Mouse (Mus musculus): ENCODE measurements at regions not wholly inside any gene's neighbourhood (a gene's known extent, or its start where the extent isn't known, plus 50 kb on each side); places are given as distances from the start of the nearest gene placed in this dataset.

GRCm38 (mm10) chr15:17715584-17715983 is 987.0 kb downstream of the Cdh9 start:
- DNase-seq (ENCODE audit: low read depth, low spot score) = no peak

GRCm38 (mm10) chr15:17730651-17731050 is 1002.1 kb downstream of the Cdh9 start:
- DNase-seq (ENCODE audit: low read depth, low spot score) = no peak

- DNase-seq (ENCODE audit: low read depth, low spot score) = no peak
Measured at GRCm38 (mm10) chr15:17770225-17770677, 1041.7 kb downstream of the Cdh9 start.

GRCm38 (mm10) chr15:17779788-17780187 is 1039.0 kb upstream of the Cdh10 start:
- DNase-seq (ENCODE audit: low read depth, low spot score) = no peak

GRCm38 (mm10) chr15:17783368-17783767 is 1035.4 kb upstream of the Cdh10 start:
- DNase-seq (ENCODE audit: low read depth, low spot score) = no peak

- DNase-seq (ENCODE audit: low read depth, low spot score) = no peak
Measured at GRCm38 (mm10) chr15:17797516-17797915, 1021.2 kb upstream of the Cdh10 start.

- DNase-seq (ENCODE audit: low read depth, low spot score) = no peak
Measured at GRCm38 (mm10) chr15:17801424-17801823, 1017.3 kb upstream of the Cdh10 start.

- DNase-seq (ENCODE audit: low read depth, low spot score) = no peak
Measured at GRCm38 (mm10) chr15:17803107-17803506, 1015.6 kb upstream of the Cdh10 start.

- DNase-seq (ENCODE audit: low read depth, low spot score) = no peak
Measured at GRCm38 (mm10) chr15:17830376-17830775, 988.4 kb upstream of the Cdh10 start.

GRCm38 (mm10) chr15:17831987-17832386 is 986.8 kb upstream of the Cdh10 start:
- DNase-seq (ENCODE audit: low read depth, low spot score) = no peak

- no peak for DNase-seq (ENCODE audit: low read depth, low spot score)
Measured at GRCm38 (mm10) chr15:17880168-17880567, 938.6 kb upstream of the Cdh10 start.

- no peak for DNase-seq (ENCODE audit: low read depth, low spot score)
Measured at GRCm38 (mm10) chr15:17889309-17889708, 929.4 kb upstream of the Cdh10 start.

- no peak for DNase-seq (ENCODE audit: low read depth, low spot score)
Measured at GRCm38 (mm10) chr15:17900026-17900425, 918.7 kb upstream of the Cdh10 start.

- DNase-seq (ENCODE audit: low read depth, low spot score) = no peak
Measured at GRCm38 (mm10) chr15:17912241-17912640, 906.5 kb upstream of the Cdh10 start.

GRCm38 (mm10) chr15:17932573-17932972 is 886.2 kb upstream of the Cdh10 start:
- DNase-seq (ENCODE audit: low read depth, low spot score) = no peak

- DNase-seq (ENCODE audit: low read depth, low spot score) = no peak
Measured at GRCm38 (mm10) chr15:17933875-17934274, 884.9 kb upstream of the Cdh10 start.

GRCm38 (mm10) chr15:17935473-17935872 is 883.3 kb upstream of the Cdh10 start:
- DNase-seq (ENCODE audit: low read depth, low spot score) = no peak

GRCm38 (mm10) chr15:17962778-17963177 is 856.0 kb upstream of the Cdh10 start:
- no peak for DNase-seq (ENCODE audit: low read depth, low spot score)

GRCm38 (mm10) chr15:17963240-17964209 is 855.2 kb upstream of the Cdh10 start:
- no peak for DNase-seq (ENCODE audit: low read depth, low spot score)

GRCm38 (mm10) chr15:17987763-17988162 is 831.0 kb upstream of the Cdh10 start:
- DNase-seq (ENCODE audit: low read depth, low spot score) = no peak

- DNase-seq (ENCODE audit: low read depth, low spot score) = no peak
Measured at GRCm38 (mm10) chr15:18032626-18033025, 786.1 kb upstream of the Cdh10 start.

- DNase-seq (ENCODE audit: low read depth, low spot score) = peak; percentile 23
Measured at GRCm38 (mm10) chr15:18052219-18053030, 766.3 kb upstream of the Cdh10 start.
